ENCODE assay signal across 13 mouse cellular contexts in the genomic region with DNA sequence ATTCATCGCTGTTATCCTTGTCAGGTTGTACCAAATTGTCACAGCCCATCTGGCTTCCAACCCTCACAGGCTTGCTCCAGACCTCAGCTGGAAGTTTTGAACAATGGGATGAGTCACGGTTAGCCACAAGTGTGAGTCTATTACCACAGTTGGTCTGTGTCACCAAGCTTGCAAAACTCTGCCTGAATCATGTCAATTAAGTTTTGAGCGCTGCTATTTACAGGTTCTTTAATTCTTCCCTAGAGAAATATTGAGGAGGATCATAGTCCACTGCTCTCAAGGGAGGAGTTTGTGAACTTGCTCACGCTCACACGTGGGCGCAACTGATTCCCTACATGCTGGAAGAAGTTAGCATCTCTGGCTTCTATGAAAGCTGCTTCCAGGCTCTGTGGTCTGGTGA.
DNase-seq lines count a peak whose midpoint lies in the region; ATAC-seq lines count a peak whose summit lies in the region.
"Had no signal": no experiment of that assay in that cellular context is flagged by ENCODE, and none has a peak within 500 bp of the region (broad histone marks: within the 10 kb centered on the region; RNA-seq: fewer than 3 reads in every experiment).

No protein-coding gene starts in this region.

- DNase-seq in adrenal gland, adult (ENCODE audit: inconsistent age in 2 of 2, low spot score in 1 of 2), result peak; percentile 9 to 54
- no peak for DNase-seq in adrenal gland, adult 18-20 months (ENCODE audit: low spot score in 2 of 2)
- peak; percentile 22 to 51 for DNase-seq in right cerebral cortex, adult 2 months (ENCODE audit: low spot score in 2 of 2)
- DNase-seq in right cerebral cortex, postnatal 4 days, result no peak
- peak; percentile 6 to 9 for DNase-seq in layer of hippocampus, postnatal 36 days
- no peak for DNase-seq in gastrocnemius, adult 18-20 months (ENCODE audit: low spot score)
- no peak for DNase-seq in cerebellum, postnatal 10 days
- DNase-seq: kidney, adult 2 months; thymus, postnatal 4 days had no signal

- no peaks in the 10 kb centered on the region for H3K9me3 ChIP-seq in kidney, embryonic 15.5 days (replicated peaks)

- WGBS in kidney, embryonic 15.5 days, result 77% methylated on average over 6 of the region's 6 CpGs

- H3K4me1 ChIP-seq in kidney, embryonic 15.5 days, result peaks cover 8% of the 10 kb centered on the region; the same call in 1 of the 2 replicates

- H3K4me3 ChIP-seq in kidney, embryonic 15.5 days (replicated peaks), result no peak overlapping the region

- no peaks in the 10 kb centered on the region for H3K36me3 ChIP-seq in kidney, embryonic 15.5 days

- no peaks in the 10 kb centered on the region for H3K27me3 ChIP-seq in kidney, embryonic 15.5 days

- no peak for ATAC-seq in kidney, embryonic 15.5 days (replicated peaks; ENCODE audit: low FRiP score)
- ATAC-seq: forebrain, embryonic 14.5 days had no signal

- H3K9ac ChIP-seq in kidney, embryonic 15.5 days, result no peak overlapping the region
- H3K9ac ChIP-seq: liver, embryonic 14.5 days had no signal

- H3K4me2 ChIP-seq in kidney, embryonic 15.5 days, result no peak overlapping the region

- H3K27ac ChIP-seq in kidney, embryonic 15.5 days, result no peak overlapping the region
- H3K27ac ChIP-seq: liver, embryonic 14.5 days; macrophage had no signal

Comparison
In these comparisons a context has a peak if more than half of its experiments do, and no peak if none do; other contexts are left out.
1. DNase-seq: peak in adrenal gland, adult (2 of 2), right cerebral cortex, adult 2 months (2 of 2) and layer of hippocampus, postnatal 36 days (2 of 2); none in adrenal gland, adult 18-20 months (0 of 2), right cerebral cortex, postnatal 4 days (single experiment), gastrocnemius, adult 18-20 months (single experiment) and cerebellum, postnatal 10 days (0 of 2).